Mouse (Mus musculus): ENCODE results near the gene Vldlr. TPM values are rescaled to one million over a fixed set of nuclear protein-coding genes. Genes with fewer than 3 reads are reported as not detected.

The Vldlr gene
- polyA plus RNA-seq, 1 experiment from 2014 or later = 29.8 TPM

DNA sequence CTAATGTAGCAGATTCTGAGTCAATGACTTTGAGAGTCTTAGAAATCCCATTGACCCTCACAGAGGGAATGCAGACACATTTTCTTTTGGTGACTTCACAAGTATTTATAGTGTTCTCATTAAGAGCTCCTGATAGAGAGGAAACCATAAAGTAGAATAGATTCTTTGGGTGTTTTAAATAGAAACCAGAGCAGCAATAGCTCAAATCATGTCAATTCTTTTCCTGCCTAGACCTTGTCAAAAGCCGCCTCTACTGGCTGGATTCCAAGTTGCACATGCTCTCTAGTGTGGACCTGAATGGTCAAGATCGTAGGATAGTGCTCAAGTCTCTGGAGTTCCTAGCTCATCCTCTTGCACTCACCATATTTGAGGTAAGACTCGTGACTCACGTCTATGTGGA, 27.2 kb downstream of the Vldlr start:
- Histone ChIP-seq H3K9me3 (no peaks in the 10 kb centered on the region), H3K4me2 (replicated peaks) (no peak overlapping the region), H3K36me3 (peaks cover 91% of the 10 kb centered on the region), H3K9ac (replicated peaks) (no peak overlapping the region), H3K4me3 (replicated peaks) (no peak overlapping the region), H3K27me3 (no peaks in the 10 kb centered on the region), H3K27ac (no peak overlapping the region), H3K4me1 (replicated peaks) (no peaks in the 10 kb centered on the region)
- no peak for ATAC-seq
- WGBS = 94% methylated on average over 4 of the region's 4 CpGs

- Histone ChIP-seq H3K9ac (replicated peaks) (no peak overlapping the region), H3K36me3 (peaks cover 32% of the 10 kb centered on the region), H3K9me3 (no peaks in the 10 kb centered on the region), H3K4me1 (replicated peaks) (no peaks in the 10 kb centered on the region), H3K27ac (no peak overlapping the region), H3K27me3 (no peaks in the 10 kb centered on the region), H3K4me2 (replicated peaks) (no peak overlapping the region), H3K4me3 (replicated peaks) (no peak overlapping the region)
- WGBS = 81% methylated on average over 5 of the region's 5 CpGs
- ATAC-seq = no peak
These were observed 38.5 kb downstream of the Vldlr start for GRCm38 (mm10) chr19:27254756-27255155.

DNA sequence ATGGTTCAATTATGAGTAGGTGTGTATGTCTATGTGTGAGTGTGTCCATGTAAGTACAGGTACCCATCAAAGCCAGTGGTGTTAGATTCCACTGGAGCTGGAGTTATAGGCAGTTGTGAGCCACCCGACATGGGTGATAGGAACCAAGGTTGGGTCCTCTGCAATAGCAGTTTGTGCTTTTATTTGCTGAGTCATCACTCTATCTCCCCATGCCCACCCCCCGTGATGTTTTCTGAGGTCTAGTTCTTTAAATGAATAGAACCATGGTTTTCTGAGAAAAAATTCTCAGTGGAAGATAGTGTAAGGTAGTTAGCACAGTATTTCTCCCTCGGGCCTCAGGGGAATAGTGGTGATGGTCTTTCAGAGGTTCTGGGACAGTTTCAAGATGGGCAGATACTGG, 39.4 kb downstream of the Vldlr start:
- H3K4me3 ChIP-seq (replicated peaks) = no peak overlapping the region
- no peak overlapping the region for H3K9ac ChIP-seq (replicated peaks)
- no peak for ATAC-seq
- no peaks in the 10 kb centered on the region for H3K9me3 ChIP-seq
- 89% methylated on average over 3 of the region's 3 CpGs for WGBS
- no peaks in the 10 kb centered on the region for H3K4me1 ChIP-seq (replicated peaks)
- H3K27ac ChIP-seq = no peak overlapping the region
- no peaks in the 10 kb centered on the region for H3K27me3 ChIP-seq
- H3K4me2 ChIP-seq (replicated peaks) = no peak overlapping the region
- H3K36me3 ChIP-seq = peaks cover 25% of the 10 kb centered on the region

- Histone ChIP-seq H3K4me1 (replicated peaks) (no peaks in the 10 kb centered on the region), H3K27ac (no peak overlapping the region), H3K9me3 (no peaks in the 10 kb centered on the region), H3K9ac (replicated peaks) (no peak overlapping the region), H3K4me2 (replicated peaks) (no peak overlapping the region), H3K36me3 (peaks cover 4% of the 10 kb centered on the region; the same call in 1 of the 2 replicates), H3K27me3 (no peaks in the 10 kb centered on the region), H3K4me3 (replicated peaks) (no peak overlapping the region)
- 87% methylated on average over 4 of the region's 4 CpGs for WGBS
- ATAC-seq = no peak
These were observed 43.8 kb downstream of the Vldlr start for GRCm38 (mm10) chr19:27260102-27260501.

DNA sequence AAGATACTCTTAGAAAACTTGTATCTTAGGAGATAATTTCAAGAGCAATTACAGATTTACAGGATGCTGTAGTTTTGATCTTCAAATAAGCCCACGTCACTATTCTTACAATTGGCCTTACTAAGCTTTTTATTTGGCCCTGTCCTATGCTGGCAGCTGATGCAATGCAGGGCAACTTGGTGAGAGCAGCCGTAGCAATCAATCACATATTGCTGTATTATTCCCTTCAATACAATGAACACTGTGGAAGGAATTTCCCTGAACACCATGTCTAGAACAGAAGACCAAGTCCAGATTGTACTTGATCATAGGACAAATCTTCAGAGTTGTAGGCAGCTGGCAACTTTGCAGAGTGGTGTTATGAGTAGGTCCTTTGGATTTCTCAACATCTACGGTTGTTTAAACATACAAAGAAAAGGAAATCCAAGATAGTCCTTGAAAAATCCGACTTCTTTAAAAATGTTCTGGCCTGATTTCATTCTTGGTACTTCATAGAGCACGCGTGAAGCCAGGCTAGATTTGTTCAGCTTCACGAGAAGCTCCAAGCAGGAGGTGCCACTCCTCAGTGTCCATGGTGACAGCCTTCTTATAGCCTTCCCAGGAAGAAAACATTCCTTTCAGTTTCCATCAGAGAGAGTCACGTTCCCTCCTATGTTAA, 44.5 kb downstream of the Vldlr start:
- WGBS = 88% methylated on average over 8 of the region's 8 CpGs
- Histone ChIP-seq H3K27me3 (no peaks in the 10 kb centered on the region), H3K27ac (no peak overlapping the region), H3K4me2 (replicated peaks) (no peak overlapping the region), H3K9me3 (no peaks in the 10 kb centered on the region), H3K36me3 (no peaks in the 10 kb centered on the region), H3K4me1 (replicated peaks) (no peaks in the 10 kb centered on the region), H3K4me3 (replicated peaks) (no peak overlapping the region), H3K9ac (replicated peaks) (no peak overlapping the region)
- ATAC-seq = no peak

DNA sequence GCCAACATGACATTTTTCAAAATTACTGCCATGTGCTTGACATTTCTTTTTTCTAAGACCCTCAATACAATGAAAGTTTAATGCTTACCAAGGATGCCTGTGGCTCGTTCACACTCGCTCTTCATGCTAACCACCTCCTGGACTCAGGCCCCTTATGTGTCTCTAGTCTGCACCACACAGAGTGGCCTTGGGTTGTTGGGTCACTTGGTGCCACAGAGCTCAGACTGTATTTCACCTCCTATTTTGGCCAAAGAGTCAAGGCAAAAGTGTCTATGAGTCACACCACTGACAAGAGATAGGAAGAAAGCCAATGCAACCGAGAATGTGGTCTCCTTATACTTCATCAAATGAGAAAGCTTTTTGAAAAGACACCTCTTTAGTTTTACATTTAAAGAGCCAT, 45.9 kb downstream of the Vldlr start:
- ATAC-seq = no peak
- no peaks in the 10 kb centered on the region for H3K36me3 ChIP-seq
- 87% methylated on average over 3 of the region's 3 CpGs for WGBS
- no peaks in the 10 kb centered on the region for H3K4me1 ChIP-seq (replicated peaks)
- H3K4me2 ChIP-seq (replicated peaks) = no peak overlapping the region
- H3K27me3 ChIP-seq = no peaks in the 10 kb centered on the region
- H3K9ac ChIP-seq (replicated peaks) = no peak overlapping the region
- no peak overlapping the region for H3K4me3 ChIP-seq (replicated peaks)
- H3K27ac ChIP-seq = no peak overlapping the region
- no peaks in the 10 kb centered on the region for H3K9me3 ChIP-seq

- Histone ChIP-seq H3K9ac (replicated peaks) (no peak overlapping the region), H3K27me3 (no peaks in the 10 kb centered on the region), H3K4me1 (replicated peaks) (no peaks in the 10 kb centered on the region), H3K4me3 (replicated peaks) (no peak overlapping the region), H3K4me2 (replicated peaks) (no peak overlapping the region), H3K36me3 (no peaks in the 10 kb centered on the region), H3K9me3 (no peaks in the 10 kb centered on the region), H3K27ac (no peak overlapping the region)
- 77% methylated on average over 2 of the region's 2 CpGs for WGBS
- no peak for ATAC-seq
These were observed 57.1 kb downstream of the Vldlr start for GRCm38 (mm10) chr19:27273385-27273784.

DNA sequence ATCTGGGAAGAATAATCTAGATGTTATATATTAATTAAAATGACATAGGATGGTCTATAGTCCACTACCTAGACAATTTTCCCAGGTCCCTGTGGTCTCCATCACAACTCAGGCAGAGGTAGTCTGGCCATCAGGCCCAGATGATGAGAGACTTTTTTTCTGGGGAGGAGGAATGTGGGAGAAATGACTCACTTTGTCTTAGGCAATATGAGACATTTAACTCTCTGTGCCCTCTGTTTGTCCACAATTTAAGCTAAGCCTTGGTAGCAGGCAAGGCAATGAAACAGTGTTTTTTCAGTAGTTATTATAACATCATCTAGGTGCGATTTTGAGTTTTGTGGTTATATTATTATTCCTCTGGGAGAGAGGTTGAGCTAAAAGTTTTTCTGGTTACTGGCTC, 58.1 kb downstream of the Vldlr start:
- ATAC-seq = no peak
- H3K9ac ChIP-seq (replicated peaks) = no peak overlapping the region
- H3K27ac ChIP-seq = no peak overlapping the region
- H3K27me3 ChIP-seq = no peaks in the 10 kb centered on the region
- no peaks in the 10 kb centered on the region for H3K4me1 ChIP-seq (replicated peaks)
- no peak overlapping the region for H3K4me3 ChIP-seq (replicated peaks)
- 91% methylated on average over 1 of the region's 1 CpGs for WGBS
- H3K4me2 ChIP-seq (replicated peaks) = no peak overlapping the region
- no peaks in the 10 kb centered on the region for H3K36me3 ChIP-seq
- no peaks in the 10 kb centered on the region for H3K9me3 ChIP-seq

- no peaks in the 10 kb centered on the region for H3K4me1 ChIP-seq (replicated peaks)
- no peaks in the 10 kb centered on the region for H3K27me3 ChIP-seq
- H3K36me3 ChIP-seq = no peaks in the 10 kb centered on the region
- ATAC-seq = no peak
- WGBS = 94% methylated on average over 2 of the region's 2 CpGs
- no peak overlapping the region for H3K9ac ChIP-seq (replicated peaks)
- no peak overlapping the region for H3K4me2 ChIP-seq (replicated peaks)
- no peaks in the 10 kb centered on the region for H3K9me3 ChIP-seq
- no peak overlapping the region for H3K27ac ChIP-seq
- H3K4me3 ChIP-seq (replicated peaks) = no peak overlapping the region
These were observed 62.9 kb downstream of the Vldlr start for GRCm38 (mm10) chr19:27279174-27279573.

Other genes with a start within 250 kb of the Vldlr start
- 0.04 TPM in 1 of 2 replicates, not detected in the other for gene Kcnv2, start 106.1 kb downstream of the Vldlr start, polyA plus RNA-seq (2015; fragmentation: Nextera tagmentation; extraction: Ambion mirVana)
- gene Pum3, start 213.3 kb downstream of the Vldlr start, polyA plus RNA-seq (2015; fragmentation: Nextera tagmentation; extraction: Ambion mirVana) = 60.2 and 77.5 TPM in 2 replicates